Mouse (Mus musculus): Measurements from ENCODE around the gene Cd55. TPM values are rescaled to one million over a fixed set of nuclear protein-coding genes. Genes with fewer than 3 reads are reported as not detected.

Cd55 gene
- 1.3 and 1.6 TPM in 2 replicates for polyA plus RNA-seq (2016; fragmentation: Nextera tagmentation; extraction: Ambion mirVana)

DNA sequence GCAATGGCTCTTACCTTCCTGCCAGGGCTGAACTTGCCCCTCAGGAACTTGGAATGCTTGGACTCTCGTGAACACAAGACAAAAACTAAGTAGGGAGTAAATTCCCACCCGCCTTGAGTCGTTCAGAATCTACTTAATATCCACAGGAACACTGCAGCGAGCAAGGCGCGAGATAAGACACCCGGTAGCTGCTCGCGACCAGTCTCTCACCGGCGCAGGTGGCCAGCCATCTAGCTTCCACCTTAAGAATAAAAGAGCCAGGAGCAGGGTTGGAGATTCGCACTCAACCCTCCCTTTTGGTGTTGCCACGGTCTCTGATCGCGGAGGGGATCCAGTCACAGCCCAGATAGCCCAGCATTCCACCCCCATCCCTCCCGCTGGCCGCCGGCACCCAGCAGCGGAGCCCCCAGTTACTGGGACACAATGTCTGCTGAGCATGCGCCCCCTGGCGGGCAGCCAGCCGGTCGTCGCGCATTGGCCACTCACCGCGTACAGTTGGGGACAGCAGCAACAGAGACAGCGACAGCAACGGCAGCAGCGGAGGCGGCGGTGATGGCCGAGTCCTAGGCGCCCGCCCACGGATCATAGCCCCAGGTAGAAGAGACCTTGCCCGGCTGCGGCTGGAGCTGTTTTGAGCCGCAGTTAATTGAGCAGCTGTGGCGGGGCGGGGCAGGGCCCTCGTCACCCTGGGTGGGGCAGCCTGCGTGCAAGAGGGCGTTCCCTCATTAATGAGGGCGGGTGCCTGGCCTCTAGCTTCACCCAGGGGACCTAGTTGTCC lies at the start of gene Cd55:
Gene Cd55 (minus strand): TSS at position 661 of the 778 bp plus-strand sequence.
- peak within 1 kb of the TSS; percentile 82 for H3K27ac ChIP-seq
- WGBS, result under 1% methylated on average over 45 of the region's 45 CpGs

DNA sequence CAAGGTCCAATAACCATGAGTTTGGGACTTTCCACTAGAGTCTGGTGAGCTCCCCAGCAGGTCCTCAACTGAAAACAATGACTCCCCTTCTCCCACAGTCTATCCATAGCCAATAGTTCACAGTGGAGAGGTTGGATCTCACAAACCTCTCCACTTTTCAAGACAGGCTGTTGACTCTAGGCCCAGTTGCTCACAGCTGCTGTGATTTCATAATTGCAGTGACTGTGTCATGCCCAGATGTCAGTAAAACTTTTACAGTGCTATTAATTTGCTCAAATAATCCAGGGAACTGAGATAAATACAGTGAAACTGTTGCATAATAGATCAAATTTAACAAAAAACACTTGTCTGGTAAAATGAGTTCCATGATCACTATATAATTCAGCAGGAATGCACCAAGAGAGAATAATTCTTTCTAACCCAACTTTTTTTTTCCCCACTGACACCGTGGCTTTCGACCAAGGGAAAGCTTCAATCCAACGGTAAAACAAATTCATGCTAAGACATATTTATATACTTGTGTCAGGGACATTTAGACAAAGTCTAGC lies 49.4 kb upstream of the Cd55 start:
- DNase-seq (ENCODE audit: extremely low spot score, low spot score), result no peak
- Histone ChIP-seq H3K4me1 (peaks cover 4% of the 10 kb centered on the region), H3K27me3 (ENCODE audit: poor library complexity, severe bottlenecking) (no peaks in the 10 kb centered on the region), H3K36me3 (replicated peaks) (no peaks in the 10 kb centered on the region), H3K4me3 (no peak overlapping the region), H3K27ac (no peak overlapping the region), H3K9me3 (no peaks in the 10 kb centered on the region)
- WGBS, result 97% methylated on average over 3 of the region's 3 CpGs

More for the DNA sequence above, at the start of gene Cd55:
- Histone ChIP-seq H3K36me3 (replicated peaks) (no peaks in the 10 kb centered on the region), H3K4me3 (peak within 1 kb of the TSS; percentile 68), H3K27me3 (ENCODE audit: poor library complexity, severe bottlenecking) (peaks cover 13% of the 10 kb centered on the region), H3K4me1 (peaks cover 10% of the 10 kb centered on the region), H3K9me3 (no peaks in the 10 kb centered on the region)
- peak; percentile 88 for DNase-seq (ENCODE audit: extremely low spot score, low spot score)

GRCm38 (mm10) chr1:130508957-130509350 lies 46.4 kb upstream of the Cd55 start:
- Histone ChIP-seq H3K36me3 (replicated peaks) (no peaks in the 10 kb centered on the region), H3K4me1 (peaks cover 4% of the 10 kb centered on the region), H3K27me3 (ENCODE audit: poor library complexity, severe bottlenecking) (no peaks in the 10 kb centered on the region), H3K27ac (no peak overlapping the region), H3K9me3 (no peaks in the 10 kb centered on the region), H3K4me3 (no peak overlapping the region)
- WGBS, result 69% methylated on average over 2 of the region's 2 CpGs
- DNase-seq (ENCODE audit: extremely low spot score, low spot score), result no peak

GRCm38 (mm10) chr1:130508030-130508956 lies 45.7 kb upstream of the Cd55 start:
- no peak overlapping the region for H3K27ac ChIP-seq
- H3K27me3 ChIP-seq (ENCODE audit: poor library complexity, severe bottlenecking), result no peaks in the 10 kb centered on the region
- H3K36me3 ChIP-seq (replicated peaks), result no peaks in the 10 kb centered on the region
- 84% methylated on average over 6 of the region's 6 CpGs for WGBS
- no peaks in the 10 kb centered on the region for H3K9me3 ChIP-seq
- peaks cover 4% of the 10 kb centered on the region for H3K4me1 ChIP-seq
- no peak overlapping the region for H3K4me3 ChIP-seq
- no peak for DNase-seq (ENCODE audit: extremely low spot score, low spot score)

DNA sequence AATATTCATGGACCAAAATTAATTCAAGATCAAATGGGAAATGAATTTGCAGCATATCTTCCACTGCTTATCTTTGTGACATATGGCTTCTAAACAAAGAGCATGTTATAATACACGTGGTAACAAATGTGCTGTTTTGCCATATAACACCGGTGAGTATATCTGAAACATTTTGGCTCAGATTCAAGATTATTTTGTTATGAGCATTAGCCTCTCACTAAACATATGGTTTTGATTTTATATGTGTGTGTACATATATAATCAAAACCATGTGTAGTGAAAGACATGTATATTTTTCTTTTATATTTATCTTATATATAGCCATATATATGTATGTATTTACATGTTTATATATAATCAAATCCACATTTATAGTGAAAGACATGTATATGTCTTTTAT lies 44.9 kb upstream of the Cd55 start:
- H3K4me1 ChIP-seq, result peaks cover 4% of the 10 kb centered on the region
- no peak overlapping the region for H3K4me3 ChIP-seq
- no peak for DNase-seq (ENCODE audit: extremely low spot score, low spot score)
- no peaks in the 10 kb centered on the region for H3K9me3 ChIP-seq
- WGBS, result 87% methylated on average over 2 of the region's 2 CpGs
- H3K27me3 ChIP-seq (ENCODE audit: poor library complexity, severe bottlenecking), result no peaks in the 10 kb centered on the region
- no peak overlapping the region for H3K27ac ChIP-seq
- no peaks in the 10 kb centered on the region for H3K36me3 ChIP-seq (replicated peaks)

DNA sequence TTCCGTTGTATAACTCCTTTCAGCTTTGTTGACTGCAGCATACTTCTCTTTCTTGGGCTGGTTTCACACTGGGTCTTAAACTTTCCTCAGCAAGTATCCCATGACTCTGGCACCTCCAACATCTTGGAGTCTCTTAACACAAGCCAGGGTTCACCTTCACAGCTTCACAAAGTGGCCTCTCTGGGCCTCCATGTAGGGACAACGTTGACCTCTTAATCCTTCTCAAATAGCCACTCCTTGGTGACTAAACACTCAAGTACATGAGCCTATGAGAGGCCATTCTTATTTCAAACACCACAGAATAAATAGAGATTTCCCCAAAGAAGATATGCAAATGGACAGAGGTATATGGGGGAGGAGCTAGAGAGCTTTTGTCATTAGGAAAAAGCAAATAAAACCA lies 37.4 kb upstream of the Cd55 start:
- DNase-seq (ENCODE audit: extremely low spot score, low spot score), result no peak
- Histone ChIP-seq H3K27me3 (ENCODE audit: poor library complexity, severe bottlenecking) (no peaks in the 10 kb centered on the region), H3K4me1 (no peaks in the 10 kb centered on the region), H3K4me3 (no peak overlapping the region), H3K27ac (no peak overlapping the region), H3K9me3 (no peaks in the 10 kb centered on the region), H3K36me3 (replicated peaks) (no peaks in the 10 kb centered on the region)
- WGBS, result 80% methylated on average over 2 of the region's 2 CpGs

GRCm38 (mm10) chr1:130498331-130498730 lies 35.8 kb upstream of the Cd55 start:
- H3K27me3 ChIP-seq (ENCODE audit: poor library complexity, severe bottlenecking), result no peaks in the 10 kb centered on the region
- H3K4me1 ChIP-seq, result no peaks in the 10 kb centered on the region
- H3K4me3 ChIP-seq, result no peak overlapping the region
- no peaks in the 10 kb centered on the region for H3K36me3 ChIP-seq (replicated peaks)
- H3K27ac ChIP-seq, result no peak overlapping the region
- DNase-seq (ENCODE audit: extremely low spot score, low spot score), result no peak
- no peaks in the 10 kb centered on the region for H3K9me3 ChIP-seq

DNA sequence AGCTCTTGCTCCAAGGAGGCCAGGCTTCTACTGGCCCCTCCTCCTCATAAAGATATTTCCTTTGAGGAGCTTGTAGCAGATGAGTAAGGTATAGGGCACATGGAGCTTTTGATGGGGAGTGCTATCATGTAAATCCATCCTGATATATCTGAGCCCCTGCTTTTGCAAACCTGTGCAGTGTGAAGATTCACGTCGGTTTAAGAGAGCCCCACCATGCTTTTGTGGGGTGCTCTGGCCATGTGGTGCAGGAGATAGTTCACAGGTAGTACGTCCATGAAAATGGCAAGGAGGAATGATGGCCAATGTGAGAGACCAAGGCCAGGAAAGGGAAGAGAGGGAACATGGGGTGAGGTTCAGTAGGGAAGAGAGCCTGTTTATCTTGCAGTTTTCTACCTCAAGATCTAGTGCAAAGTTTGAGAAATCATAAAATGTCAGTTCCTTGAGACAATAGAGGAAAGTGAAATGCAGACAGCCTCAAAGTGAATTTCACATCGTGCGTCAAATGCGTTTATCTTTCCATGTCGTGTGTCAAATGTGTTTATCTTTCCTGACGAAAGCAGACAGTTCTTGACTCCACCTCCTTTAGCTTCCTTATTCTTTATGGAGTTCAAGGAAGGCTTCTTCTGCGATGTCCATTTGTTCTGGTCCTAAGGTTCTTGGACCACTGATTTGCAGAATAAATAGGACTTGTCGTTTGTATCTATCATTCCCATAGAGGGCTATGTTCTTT lies 24.4 kb upstream of the Cd55 start:
- Histone ChIP-seq H3K27ac (no peak overlapping the region), H3K36me3 (replicated peaks) (no peaks in the 10 kb centered on the region), H3K4me3 (no peak overlapping the region), H3K9me3 (no peaks in the 10 kb centered on the region), H3K27me3 (ENCODE audit: poor library complexity, severe bottlenecking) (no peaks in the 10 kb centered on the region), H3K4me1 (no peaks in the 10 kb centered on the region)
- 89% methylated on average over 10 of the region's 10 CpGs for WGBS
- DNase-seq (ENCODE audit: extremely low spot score, low spot score), result no peak

DNA sequence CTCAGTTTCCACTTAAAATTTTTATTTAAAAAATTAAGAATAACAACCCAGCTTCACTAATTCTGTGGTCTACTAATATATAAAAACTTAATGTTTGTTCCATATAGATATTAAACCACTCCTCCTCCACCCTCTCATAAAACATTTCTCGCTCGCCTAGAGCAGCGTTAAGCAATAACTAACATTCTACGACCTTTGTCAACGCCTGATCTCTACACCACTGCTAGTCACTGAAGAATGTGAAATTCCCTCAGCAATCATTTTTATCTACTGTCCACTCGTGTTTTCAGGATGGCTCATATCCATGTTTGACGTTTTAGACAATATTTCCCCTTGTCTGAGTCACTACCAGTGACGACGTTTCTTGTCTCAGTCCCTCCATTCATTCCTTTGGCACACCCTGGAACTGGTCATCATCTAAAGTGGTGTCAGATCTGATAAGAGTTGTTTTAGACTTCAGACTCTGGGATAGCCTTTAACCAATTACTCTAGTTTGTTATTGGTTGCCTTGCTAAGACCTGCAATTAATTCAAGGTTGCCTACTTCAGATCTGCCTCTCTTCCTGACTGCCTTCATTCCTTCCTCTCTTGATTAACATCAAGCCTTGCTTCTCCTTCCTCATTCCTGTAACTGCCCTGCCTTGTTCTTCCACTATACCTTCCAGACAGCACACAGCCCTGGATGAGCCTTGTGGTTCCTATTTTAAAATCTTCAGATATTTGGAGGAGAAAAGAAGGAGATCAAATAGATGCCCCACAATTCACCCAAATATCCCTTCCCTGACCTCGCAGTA lies 23.5 kb upstream of the Cd55 start:
- Histone ChIP-seq H3K27me3 (ENCODE audit: poor library complexity, severe bottlenecking) (no peaks in the 10 kb centered on the region), H3K9me3 (no peaks in the 10 kb centered on the region), H3K36me3 (replicated peaks) (no peaks in the 10 kb centered on the region), H3K4me3 (no peak overlapping the region), H3K4me1 (no peaks in the 10 kb centered on the region), H3K27ac (no peak overlapping the region)
- DNase-seq (ENCODE audit: extremely low spot score, low spot score), result no peak
- WGBS, result 93% methylated on average over 10 of the region's 10 CpGs

DNA sequence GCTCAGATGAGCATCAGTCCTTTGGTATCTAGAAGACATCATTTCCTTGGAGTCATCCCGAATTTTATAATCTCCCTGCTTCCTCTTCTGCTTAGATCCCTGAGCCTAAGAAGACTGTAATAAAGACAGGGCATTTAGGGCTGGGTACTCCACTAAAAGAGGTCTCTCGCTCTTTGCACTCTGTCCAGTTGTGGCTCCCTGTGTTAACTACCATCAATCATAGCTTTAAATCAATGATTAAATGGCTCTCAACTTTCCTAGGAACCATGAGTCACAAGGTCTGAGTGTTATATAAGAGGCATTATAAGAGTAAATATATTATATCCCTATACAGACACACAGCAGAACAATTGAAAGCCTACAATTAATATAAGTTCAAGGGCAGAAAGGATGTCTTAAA lies 22.8 kb upstream of the Cd55 start:
- 83% methylated on average over 2 of the region's 2 CpGs for WGBS

GRCm38 (mm10) chr1:130474936-130475335 lies 12.4 kb upstream of the Cd55 start:
- 91% methylated on average over 6 of the region's 6 CpGs for WGBS
- Histone ChIP-seq H3K27me3 (ENCODE audit: poor library complexity, severe bottlenecking) (no peaks in the 10 kb centered on the region), H3K4me3 (no peak overlapping the region), H3K9me3 (no peaks in the 10 kb centered on the region), H3K4me1 (no peaks in the 10 kb centered on the region), H3K36me3 (replicated peaks) (no peaks in the 10 kb centered on the region), H3K27ac (no peak overlapping the region)
- DNase-seq (ENCODE audit: extremely low spot score, low spot score), result no peak

More for the DNA sequence above, 22.8 kb upstream of the Cd55 start:
- Histone ChIP-seq H3K4me3 (no peak overlapping the region), H3K27me3 (ENCODE audit: poor library complexity, severe bottlenecking) (no peaks in the 10 kb centered on the region), H3K27ac (no peak overlapping the region), H3K4me1 (no peaks in the 10 kb centered on the region), H3K9me3 (no peaks in the 10 kb centered on the region), H3K36me3 (replicated peaks) (no peaks in the 10 kb centered on the region)
- DNase-seq (ENCODE audit: extremely low spot score, low spot score), result no peak

DNA sequence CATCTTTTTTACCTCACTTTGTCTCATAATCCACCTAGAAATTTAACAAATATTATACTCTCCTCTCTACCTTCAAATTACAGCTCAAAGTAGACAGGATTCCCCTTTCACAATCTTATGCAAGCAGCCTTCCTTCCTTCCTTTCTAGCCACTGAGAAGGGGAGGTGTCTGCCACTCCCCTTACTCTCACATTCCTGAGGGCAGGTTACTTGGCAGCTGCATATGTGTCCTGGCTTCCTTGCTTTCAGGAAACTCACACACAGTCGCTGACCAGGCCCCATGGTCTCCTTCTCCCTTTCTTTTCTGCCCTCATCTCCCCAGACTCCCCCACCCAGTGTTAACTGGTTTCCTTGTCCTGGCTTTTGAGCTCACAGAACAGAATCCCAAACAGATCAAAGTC lies 11.7 kb upstream of the Cd55 start:
- DNase-seq (ENCODE audit: extremely low spot score, low spot score), result no peak
- Histone ChIP-seq H3K27me3 (ENCODE audit: poor library complexity, severe bottlenecking) (no peaks in the 10 kb centered on the region), H3K9me3 (no peaks in the 10 kb centered on the region), H3K36me3 (replicated peaks) (no peaks in the 10 kb centered on the region), H3K4me1 (no peaks in the 10 kb centered on the region), H3K4me3 (no peak overlapping the region), H3K27ac (no peak overlapping the region)
- WGBS, result 36% methylated on average over 1 of the region's 1 CpGs

Data from forebrain, embryonic 10.5 days (tissue).